Mouse (Mus musculus) embryo, embryonic 11 days (tissue): ENCODE measurements at regions not wholly inside any gene's neighbourhood (a gene's known extent, or its start where the extent isn't known, plus 50 kb on each side); places are given as distances from the start of the nearest gene placed in this dataset.

Experiments
- DNase-seq: peaks from one replicate; pipeline ENCODE4 v3.0.0-alpha.2; 2015

DNA sequence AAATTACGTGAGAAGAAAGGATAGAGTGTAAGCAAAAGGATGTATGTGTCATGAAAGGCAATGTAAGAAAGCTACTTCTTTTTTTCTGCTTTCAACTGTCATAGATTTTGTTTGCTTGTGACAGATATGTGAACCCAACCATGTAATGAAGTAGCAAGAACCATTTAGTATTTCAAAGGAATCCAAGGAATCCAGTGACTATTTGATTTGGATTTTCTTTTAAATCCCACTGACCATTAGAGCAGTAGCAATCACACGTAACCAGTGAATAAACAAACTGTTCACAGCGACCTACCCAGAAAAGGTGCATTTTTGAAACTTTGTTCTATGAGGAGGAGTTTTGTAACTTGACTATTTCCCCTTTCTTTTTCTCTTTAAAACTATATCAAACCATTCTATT lies 981.2 kb upstream of the Luzp2 start:
- no peak for DNase-seq

GRCm38 (mm10) chr7:53872480-53873200 lies 962.7 kb upstream of the Luzp2 start:
- DNase-seq: peak; percentile 12

DNA sequence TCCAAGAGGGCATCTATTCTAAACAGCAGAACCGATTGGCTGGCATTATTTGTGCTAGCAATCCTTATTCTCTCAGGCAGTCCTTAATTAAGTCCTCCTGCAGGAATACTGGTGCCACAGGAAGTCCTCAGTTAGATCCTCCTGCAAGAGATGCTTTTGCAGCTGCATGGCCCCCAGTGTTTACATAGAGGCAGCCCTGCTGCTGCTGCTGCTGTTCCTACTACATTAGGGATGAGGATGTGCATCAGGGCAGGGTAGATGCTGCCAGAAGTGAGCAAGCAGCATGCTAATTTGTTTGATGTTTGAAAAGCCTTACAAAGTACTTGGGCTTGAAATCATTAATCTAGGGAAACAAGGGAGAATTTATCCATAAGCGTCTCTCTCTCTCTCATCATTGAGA lies 922.3 kb upstream of the Luzp2 start:
- no peak for DNase-seq

- DNase-seq: no peak
These were observed 879.6 kb upstream of the Luzp2 start for GRCm38 (mm10) chr7:53955654-53956053.

GRCm38 (mm10) chr7:53975480-53975879 lies 859.8 kb upstream of the Luzp2 start:
- no peak for DNase-seq

DNA sequence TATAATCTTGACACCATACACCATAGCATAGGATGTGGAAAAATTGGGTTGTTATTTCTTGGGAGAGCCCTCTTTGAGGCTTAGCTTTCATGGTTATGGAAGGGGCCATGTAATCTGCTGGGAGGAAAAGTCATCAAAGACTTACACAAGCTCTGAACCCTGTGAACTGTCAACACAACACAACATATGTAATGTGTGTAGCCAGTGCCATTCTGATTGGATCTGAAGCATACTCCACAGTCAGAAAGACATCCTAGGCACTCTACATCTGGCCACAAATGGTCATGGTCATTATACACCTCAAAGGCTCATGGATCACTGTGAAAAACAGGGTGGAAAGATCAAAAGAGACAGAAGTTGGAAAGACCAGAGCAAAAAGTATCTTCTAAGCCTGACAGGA lies 839.3 kb upstream of the Luzp2 start:
- DNase-seq: no peak

- no peak for DNase-seq
These were observed 826.6 kb upstream of the Luzp2 start for GRCm38 (mm10) chr7:54008684-54009083.
